ENCODE assay signal across 10 mouse cellular contexts in the genomic region with DNA sequence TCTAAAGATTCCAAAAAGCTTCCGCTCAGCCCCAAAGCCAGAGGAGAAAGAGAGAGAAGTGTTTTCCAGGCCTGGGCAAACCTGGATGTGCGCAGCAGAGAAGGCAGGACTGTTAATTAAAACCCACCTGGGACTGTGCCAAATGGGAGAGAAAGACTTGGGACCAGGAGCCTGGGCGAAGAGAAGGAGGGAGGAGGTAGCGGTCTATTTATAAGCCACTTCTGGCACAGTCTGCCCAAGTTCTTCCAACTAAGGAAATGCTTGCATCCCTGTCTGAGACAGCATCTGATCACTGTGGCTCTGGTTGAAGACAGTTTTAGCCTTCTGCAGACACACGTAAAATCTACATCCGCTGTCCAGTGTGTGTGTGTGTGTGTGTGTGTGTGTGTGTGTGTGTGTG.
DNase-seq lines count a peak whose midpoint lies in the region; ATAC-seq lines count a peak whose summit lies in the region.
"Had no signal": no experiment of that assay in that cellular context is flagged by ENCODE, and none has a peak within 500 bp of the region (broad histone marks: within the 10 kb centered on the region; RNA-seq: fewer than 3 reads in every experiment).

No protein-coding gene starts in this region.

- peaks cover 34% of the 10 kb centered on the region for H3K4me1 ChIP-seq in heart, embryonic 12.5 days (replicated peaks)

- H3K4me2 ChIP-seq in heart, embryonic 12.5 days: no peak overlapping the region
- H3K4me2 ChIP-seq: embryonic facial prominence, embryonic 12.5 days had no signal

- no peaks in the 10 kb centered on the region for H3K27me3 ChIP-seq in heart, embryonic 12.5 days (replicated peaks)
- H3K27me3 ChIP-seq: embryonic facial prominence, embryonic 12.5 days had no signal

- no peak for DNase-seq in heart, adult 11 months
- peak; percentile 22 for DNase-seq in NIH3T3 (ENCODE audit: low read depth)
- DNase-seq in frontal cortex, postnatal 10 days (ENCODE audit: low spot score in 2 of 2): peak; percentile 37 to 49
- peak; percentile 59 to 86 for DNase-seq in left cerebral cortex, postnatal 10 days (ENCODE audit: extremely low spot score in 1 of 2, low spot score in 2 of 2)
- DNase-seq in adrenal gland, postnatal 4 days (ENCODE audit: low spot score in 2 of 2): no peak
- no peak for DNase-seq in urinary bladder, postnatal 25 days (ENCODE audit: low spot score)

- H3K4me3 ChIP-seq in heart, embryonic 12.5 days: no peak overlapping the region
- H3K4me3 ChIP-seq: embryonic facial prominence, embryonic 12.5 days had no signal

- no peak overlapping the region for H3K9ac ChIP-seq in heart, embryonic 12.5 days
- H3K9ac ChIP-seq: embryonic facial prominence, embryonic 12.5 days had no signal

- ATAC-seq in heart, embryonic 12.5 days (ENCODE audit: insufficient number of reproducible peaks, low FRiP score): no peak
- no peak for ATAC-seq in erythroblast, adult 5-6 weeks (replicated peaks; ENCODE audit: low FRiP score, poor library complexity, severe bottlenecking)

- no peaks in the 10 kb centered on the region for H3K9me3 ChIP-seq in heart, embryonic 12.5 days (replicated peaks)
- H3K9me3 ChIP-seq: embryonic facial prominence, embryonic 12.5 days had no signal

- WGBS in heart, embryonic 12.5 days: 44% methylated on average over 6 of the region's 6 CpGs

- no peaks in the 10 kb centered on the region for H3K36me3 ChIP-seq in heart, embryonic 12.5 days
- H3K36me3 ChIP-seq: embryonic facial prominence, embryonic 12.5 days had no signal

- peak overlapping the region; percentile 69 for H3K27ac ChIP-seq in heart, embryonic 12.5 days (ENCODE audit: poor library complexity, severe bottlenecking)
- H3K27ac ChIP-seq: embryonic facial prominence, embryonic 12.5 days; macrophage had no signal

- intact Hi-C loops in left cerebral cortex, postnatal 10 days (cut with DNase I): no loop called here

Comparison
In these comparisons a context has a peak if more than half of its experiments do, and no peak if none do; other contexts are left out.
1. DNase-seq: peak in NIH3T3 (single experiment), frontal cortex, postnatal 10 days (2 of 2) and left cerebral cortex, postnatal 10 days (2 of 2); none in heart, adult 11 months (single experiment), adrenal gland, postnatal 4 days (0 of 2) and urinary bladder, postnatal 25 days (single experiment).